Mouse (Mus musculus) lung, embryonic 14.5 days (tissue): Measurements from ENCODE around the gene Timp4. TPM values are rescaled to one million over a fixed set of nuclear protein-coding genes. Genes with fewer than 3 reads are reported as not detected.
"Not testable (repeated sequence)": the region's sequence is repeated elsewhere in the genome, so short reads cannot be mapped to it uniquely, and the experiment has no call there.

Source experiments
- ATAC-seq: fragments of 200-750 bp; cut with Nextera tagmentation; 2 replicates; pipeline ENCODE4 v1.8.0; 2017; ENCODE audit warnings: mild to moderate bottlenecking, moderate TSS enrichment, moderate library complexity; ENCODE audit not compliant: insufficient read depth
- DNase-seq: peaks from one replicate; pipeline ENCODE4 v3.0.0-alpha.2; 2015
- H3K27ac ChIP-seq: fragments of 300-500 bp; sonication (generic); 2 replicates; pipeline ENCODE4 v1.5.1; 2014; ENCODE audit warnings: low read depth, mild to moderate bottlenecking, moderate library complexity
- H3K27me3 ChIP-seq: fragments of 300-500 bp; sonication (generic); 2 replicates; pipeline ENCODE4 v1.6.1; 2014; ENCODE audit warnings: low read length, control low read depth; ENCODE audit not compliant: insufficient read depth
- H3K36me3 ChIP-seq: fragments of 300-500 bp; sonication (generic); 2 replicates; pipeline ENCODE4 v1.6.1; 2014; ENCODE audit warnings: control low read depth; ENCODE audit not compliant: insufficient read depth
- H3K4me1 ChIP-seq: fragments of 300-500 bp; sonication (generic); 2 replicates; pipeline ENCODE4 v1.6.1; 2014; ENCODE audit warnings: antibody characterized with exemption, control low read depth; ENCODE audit not compliant: insufficient read depth
- H3K4me2 ChIP-seq: fragments of 300-500 bp; sonication (generic); 2 replicates; pipeline ENCODE4 v1.6.1; 2014; ENCODE audit warnings: mild to moderate bottlenecking
- H3K4me3 ChIP-seq: fragments of 300-500 bp; sonication (generic); 2 replicates; pipeline ENCODE4 v1.5.1; 2014; ENCODE audit warnings: low read depth, low read length
- H3K9ac ChIP-seq: fragments of 300-500 bp; sonication (generic); 2 replicates; pipeline ENCODE4 v1.6.1; 2014
- H3K9me3 ChIP-seq: fragments of 300-500 bp; sonication (generic); 2 replicates; pipeline ENCODE4 v1.6.1; 2016; ENCODE audit warnings: low read depth, low read length, control low read depth
- CTCF ChIP-seq: IDR thresholded peaks from 2 replicates; pipeline ENCODE4 v1.5.1; 2016; ENCODE audit warnings: antibody characterized with exemption, low read depth
- WGBS: fragments of 180-500 bp; shearing (Covaris S2); extraction: QIAGEN DNeasy Blood & Tissue Kit; methylation state at CpG from one replicate; pipeline ENCODE4 v1.1.7; 2014; 5-methylcytosine and 5-hydroxymethylcytosine counted together
- polyA plus RNA-seq: library from polyadenylated mRNA; unstranded; fragments of >200 nt; fragmentation: Nextera tagmentation; extraction: Ambion mirVana; gene quantifications from 2 replicates; pipeline ENCODE4 v1.2.1, GENCODE M21; 2014

The Timp4 gene
- polyA plus RNA-seq, 1 experiment from 2014 or later, result 1.1 TPM

- no peak for TF ChIP-seq CTCF
- DNase-seq, result peak; percentile 60
- WGBS, result 3% methylated on average over 13 of the region's 13 CpGs
- H3K27me3 ChIP-seq, result no peaks in the 10 kb centered on the region
- no peaks in the 10 kb centered on the region for H3K36me3 ChIP-seq
- H3K9me3 ChIP-seq, result no peaks in the 10 kb centered on the region
- ATAC-seq, result peak; percentile 75; the same call in 1 of the 2 replicates
- H3K4me2 ChIP-seq, result peak overlapping the region; percentile 51
- no peak overlapping the region for H3K4me3 ChIP-seq
- H3K27ac ChIP-seq, result no peak overlapping the region
- no peak overlapping the region for H3K9ac ChIP-seq
- H3K4me1 ChIP-seq, result 0 out of 2 replicates have a peak, but pooled peaks cover 9% of the 10 kb centered on the region
Measured at GRCm38 (mm10) chr6:115251531-115251985, 447 bp downstream of the Timp4 start.

DNA sequence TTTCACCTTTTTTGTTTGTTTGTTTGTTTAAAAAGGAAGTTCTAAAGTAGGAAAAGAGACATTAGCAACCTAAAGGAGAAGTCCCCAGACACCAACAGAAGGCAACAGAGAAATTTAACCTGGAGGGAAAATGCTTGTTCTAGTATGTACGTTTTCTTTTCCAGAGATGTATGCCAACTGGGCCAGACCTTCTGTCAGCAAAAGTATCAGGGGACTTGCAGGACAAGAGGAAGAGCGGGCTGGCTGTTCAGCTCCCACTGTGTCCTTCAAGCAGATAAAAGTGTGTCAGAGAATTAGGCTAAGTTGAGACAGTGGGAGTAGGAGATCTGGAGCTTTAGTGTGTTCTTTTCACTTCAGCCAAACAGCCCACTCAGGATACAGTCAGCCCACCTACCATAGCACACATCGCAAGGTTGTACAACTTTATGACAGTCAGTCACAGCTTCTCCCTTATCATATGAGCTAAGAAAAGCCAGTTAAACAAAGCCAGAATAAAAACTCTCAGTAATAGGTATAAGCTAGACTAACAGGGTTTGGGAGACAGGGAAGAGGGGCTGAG lies 6.4 kb downstream of the Timp4 start:
- no peak for TF ChIP-seq CTCF
- H3K4me2 ChIP-seq, result no peak overlapping the region
- H3K27me3 ChIP-seq, result no peaks in the 10 kb centered on the region
- no peaks in the 10 kb centered on the region for H3K4me1 ChIP-seq
- H3K9me3 ChIP-seq, result no peaks in the 10 kb centered on the region
- no peak overlapping the region for H3K4me3 ChIP-seq
- DNase-seq (no peak), ATAC-seq (no peak)
- 67% methylated on average over 3 of the region's 3 CpGs for WGBS
- no peak overlapping the region for H3K9ac ChIP-seq
- no peak overlapping the region for H3K27ac ChIP-seq
- no peaks in the 10 kb centered on the region for H3K36me3 ChIP-seq

DNA sequence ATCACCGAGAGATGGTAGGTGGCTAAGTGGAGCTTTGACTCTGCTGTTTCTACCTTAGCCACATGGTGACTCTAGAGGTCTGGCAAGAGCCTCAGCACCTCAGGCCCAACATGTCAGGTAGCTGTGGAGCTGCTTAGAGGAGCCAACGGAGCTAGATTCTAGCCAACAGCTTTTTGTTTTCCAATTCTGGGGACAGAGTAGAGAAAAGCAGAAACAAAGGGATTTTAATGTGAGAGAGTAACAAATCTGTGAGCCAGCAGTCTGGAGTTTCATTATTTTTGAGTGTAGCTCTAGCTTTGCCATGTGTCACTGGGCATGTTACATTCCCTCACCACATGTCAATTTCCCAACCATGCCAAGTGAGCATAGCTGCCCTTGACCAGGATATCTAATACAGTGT lies 7.8 kb downstream of the Timp4 start:
- no peak for DNase-seq
- no peak overlapping the region for H3K4me3 ChIP-seq
- H3K9ac ChIP-seq, result no peak overlapping the region
- ATAC-seq, result no peak
- no peaks in the 10 kb centered on the region for H3K9me3 ChIP-seq
- WGBS, result 62% methylated on average over 2 of the region's 2 CpGs
- H3K27me3 ChIP-seq, result no peaks in the 10 kb centered on the region
- H3K4me1 ChIP-seq, result no peaks in the 10 kb centered on the region
- H3K27ac ChIP-seq, result no peak overlapping the region
- H3K4me2 ChIP-seq, result no peak overlapping the region
- TF ChIP-seq CTCF, result 0 out of 2 replicates have a peak, but pooled peaks have one; percentile 6
- H3K36me3 ChIP-seq, result no peaks in the 10 kb centered on the region

GRCm38 (mm10) chr6:115241939-115242338 lies 10.1 kb downstream of the Timp4 start:
- TF ChIP-seq CTCF, result no peak
- no peak overlapping the region for H3K9ac ChIP-seq
- H3K9me3 ChIP-seq, result no peaks in the 10 kb centered on the region
- H3K36me3 ChIP-seq, result no peaks in the 10 kb centered on the region
- no peaks in the 10 kb centered on the region for H3K4me1 ChIP-seq
- H3K27me3 ChIP-seq, result no peaks in the 10 kb centered on the region
- WGBS, result 76% methylated on average over 3 of the region's 3 CpGs
- DNase-seq (no peak), ATAC-seq (no peak)
- no peak overlapping the region for H3K4me3 ChIP-seq
- no peak overlapping the region for H3K4me2 ChIP-seq
- H3K27ac ChIP-seq, result no peak overlapping the region

DNA sequence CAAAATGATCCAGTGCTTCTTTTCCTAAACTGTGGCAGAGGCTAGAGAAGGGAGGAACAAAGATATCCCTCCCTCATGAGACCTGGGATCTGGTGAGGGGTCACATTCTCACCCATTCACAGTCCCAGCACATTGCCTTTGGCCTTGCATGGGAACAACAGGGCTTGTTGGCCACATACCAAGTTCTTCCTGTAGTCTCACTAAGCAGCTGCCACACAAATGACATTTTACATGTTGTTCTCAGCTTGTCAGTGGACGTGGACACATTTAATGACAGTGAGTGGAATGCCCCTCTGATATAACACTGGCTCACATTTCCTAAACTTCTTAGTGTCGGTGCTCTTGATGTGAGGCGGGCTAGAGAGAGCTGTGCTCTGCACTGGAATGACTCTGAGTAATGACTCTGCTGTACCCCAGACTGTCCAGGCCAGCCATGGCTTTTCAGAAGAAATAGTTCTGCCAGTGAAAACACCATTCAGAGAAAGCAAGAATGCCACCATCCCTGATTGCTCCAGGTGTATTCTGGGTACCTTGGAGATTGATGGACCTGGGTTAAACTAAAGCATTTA lies 10.8 kb downstream of the Timp4 start:
- 34% methylated on average over 3 of the region's 3 CpGs for whole genome bisulfite sequencing

DNA sequence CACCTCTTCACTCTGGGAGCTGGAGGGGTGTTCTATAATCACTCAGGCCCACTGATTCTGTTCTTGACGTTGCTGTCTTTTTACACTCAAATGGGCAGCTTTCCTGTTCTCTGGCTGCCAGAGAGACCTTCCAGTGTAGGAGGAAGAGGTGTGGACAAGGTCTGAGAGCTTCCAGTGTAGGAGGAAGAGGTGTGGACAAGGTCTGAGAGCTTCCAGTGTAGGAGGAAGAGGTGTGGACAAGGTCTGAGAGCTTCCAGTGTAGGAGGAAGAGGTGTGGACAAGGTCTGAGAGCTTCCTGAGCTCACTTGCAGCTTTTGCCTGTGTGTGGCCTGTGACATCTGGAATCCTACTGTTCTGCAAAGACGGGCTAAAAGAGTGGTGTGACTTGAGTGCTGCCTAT lies 11.6 kb downstream of the Timp4 start:
- ATAC-seq, result 0 out of 2 replicates have a peak, but pooled peaks have one; percentile 17
- 20% methylated on average over 2 of the region's 2 CpGs for WGBS
- H3K9me3 ChIP-seq, H3K27me3 ChIP-seq, H3K36me3 ChIP-seq, DNase-seq, H3K4me1 ChIP-seq, H3K4me2 ChIP-seq, H3K9ac ChIP-seq, H3K4me3 ChIP-seq: not testable (repeated sequence)
- H3K27ac ChIP-seq, result peak overlapping the region; percentile 6; the same call in 1 of the 2 replicates

More for the DNA sequence above, 10.8 kb downstream of the Timp4 start:
- no peaks in the 10 kb centered on the region for H3K27me3 ChIP-seq
- DNase-seq, result peak; percentile 72
- no peak overlapping the region for H3K4me2 ChIP-seq
- ATAC-seq, result peak; percentile 82
- no peaks in the 10 kb centered on the region for H3K36me3 ChIP-seq
- H3K9ac ChIP-seq, result no peak overlapping the region
- no peak overlapping the region for H3K27ac ChIP-seq
- TF ChIP-seq CTCF, result no peak
- no peak overlapping the region for H3K4me3 ChIP-seq
- no peaks in the 10 kb centered on the region for H3K4me1 ChIP-seq
- no peaks in the 10 kb centered on the region for H3K9me3 ChIP-seq

GRCm38 (mm10) chr6:115239335-115239734 lies 12.7 kb downstream of the Timp4 start:
- Histone ChIP-seq H3K4me3 (no peak overlapping the region), H3K27me3 (no peaks in the 10 kb centered on the region), H3K36me3 (no peaks in the 10 kb centered on the region), H3K9me3 (no peaks in the 10 kb centered on the region), H3K4me2 (no peak overlapping the region), H3K4me1 (no peaks in the 10 kb centered on the region), H3K9ac (no peak overlapping the region), H3K27ac (no peak overlapping the region)
- DNase-seq (no peak), ATAC-seq (no peak)
- TF ChIP-seq CTCF, result no peak
- 77% methylated on average over 7 of the region's 7 CpGs for WGBS
